Mouse (Mus musculus) erythroid progenitor cell, adult 5-6 weeks (primary cell): Measurements from ENCODE around the gene Ccdc155. TPM values are rescaled to one million over a fixed set of nuclear protein-coding genes. Genes with fewer than 3 reads are reported as not detected.

Experiments
- ATAC-seq: replicated peaks from 2 replicates; pipeline ENCODE4 v1.8.0; 2016; ENCODE audit warnings: moderate number of reproducible peaks, mild to moderate bottlenecking, moderate TSS enrichment, inconsistent platforms; ENCODE audit not compliant: poor library complexity, low FRiP score, severe bottlenecking
- total RNA-seq, 2 experiments: library from RNA; stranded (forward) in 1 of 2; stranded (reverse) in 1 of 2; fragments of 150-400 nt in 1 of 2; fragments of 186-747, 209-891 nt in 1 of 2; gene quantifications; 2 replicates each; pipeline versions ENCODE4 v1.2.3 to v1.2.4; 2015 to 2017; ENCODE audit warnings: low replicate concordance in 2 of 2

Gene Ccdc155
- total RNA-seq (2015; ENCODE audit: low replicate concordance) = not detected in 2 replicates
- total RNA-seq (2017; ENCODE audit: low replicate concordance) = not detected in 2 replicates

GRCm38 (mm10) chr7:45204380-45205143, at the start of gene Ccdc155:
Gene Ccdc155 (minus strand): TSS chr7:45204892.
- peak; percentile 88 for ATAC-seq

- no peak for ATAC-seq
Observed at GRCm38 (mm10) chr7:45253806-45254205, 49.1 kb upstream of the Ccdc155 start.

DNA sequence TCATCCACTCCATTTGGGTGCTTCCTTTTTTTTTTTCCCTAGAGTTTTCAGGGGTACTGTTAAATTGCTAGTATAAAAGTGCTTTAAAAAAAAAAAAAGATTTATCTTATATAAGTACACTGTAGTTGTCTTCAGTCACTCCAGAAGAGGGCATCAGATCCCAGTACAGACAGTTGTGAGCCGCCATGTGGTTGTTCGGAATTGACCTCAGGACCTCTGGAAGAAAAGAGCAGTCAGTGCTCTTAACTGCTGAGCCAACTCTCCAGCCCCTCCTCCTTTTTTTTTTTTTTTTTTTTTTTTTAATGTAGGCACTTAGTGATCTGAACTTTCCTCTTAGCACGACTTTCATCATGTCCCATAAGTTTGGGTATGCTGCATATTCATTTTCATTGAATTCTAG, 43.0 kb upstream of the Ccdc155 start:
- no peak for ATAC-seq

GRCm38 (mm10) chr7:45241389-45241749, 36.7 kb upstream of the Ccdc155 start:
- ATAC-seq = no peak

DNA sequence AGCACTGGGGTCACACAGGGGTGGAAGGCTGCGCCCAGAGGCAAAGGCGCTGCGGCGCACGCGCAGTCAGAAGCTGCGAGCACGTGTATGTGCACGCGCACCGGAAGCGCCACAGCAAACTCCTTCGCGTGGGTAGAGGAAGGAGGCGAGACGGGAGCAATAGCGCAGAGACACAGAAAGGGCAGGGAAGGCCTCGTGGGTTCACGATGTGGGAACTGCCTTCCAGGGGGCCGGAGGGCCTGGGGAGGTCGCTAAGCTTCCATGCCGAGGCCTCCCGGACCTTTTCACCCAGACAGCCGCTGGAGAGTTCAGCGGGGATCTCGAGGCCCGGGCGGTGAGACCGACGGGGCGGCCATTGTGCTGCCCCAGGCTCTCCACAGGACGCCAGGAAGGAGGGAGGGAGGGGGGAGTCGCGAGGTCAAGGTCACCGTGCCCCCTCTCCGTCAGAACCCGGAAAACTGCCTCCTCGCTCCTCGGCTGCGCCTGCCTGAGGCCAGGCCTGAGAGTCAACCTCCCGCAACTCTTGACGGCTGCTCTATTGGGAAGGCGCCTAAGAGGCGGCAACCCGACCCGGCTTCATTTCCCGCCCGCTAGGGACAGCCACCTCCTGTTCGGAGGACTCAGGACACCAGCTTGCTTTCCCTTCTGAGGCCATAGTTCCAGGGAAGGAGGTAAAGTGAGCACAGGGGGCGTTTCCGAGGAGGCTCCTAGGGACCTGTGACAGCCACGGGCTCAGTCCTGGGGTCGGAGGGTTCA, 36.1 kb upstream of the Ccdc155 start, which contains the start of gene Slc6a16:
Gene Slc6a16, plus strand, starts transcription at position 453 of the 756 bp plus-strand sequence.
- no peak for ATAC-seq

GRCm38 (mm10) chr7:45240109-45240508, 35.4 kb upstream of the Ccdc155 start:
- ATAC-seq = no peak

DNA sequence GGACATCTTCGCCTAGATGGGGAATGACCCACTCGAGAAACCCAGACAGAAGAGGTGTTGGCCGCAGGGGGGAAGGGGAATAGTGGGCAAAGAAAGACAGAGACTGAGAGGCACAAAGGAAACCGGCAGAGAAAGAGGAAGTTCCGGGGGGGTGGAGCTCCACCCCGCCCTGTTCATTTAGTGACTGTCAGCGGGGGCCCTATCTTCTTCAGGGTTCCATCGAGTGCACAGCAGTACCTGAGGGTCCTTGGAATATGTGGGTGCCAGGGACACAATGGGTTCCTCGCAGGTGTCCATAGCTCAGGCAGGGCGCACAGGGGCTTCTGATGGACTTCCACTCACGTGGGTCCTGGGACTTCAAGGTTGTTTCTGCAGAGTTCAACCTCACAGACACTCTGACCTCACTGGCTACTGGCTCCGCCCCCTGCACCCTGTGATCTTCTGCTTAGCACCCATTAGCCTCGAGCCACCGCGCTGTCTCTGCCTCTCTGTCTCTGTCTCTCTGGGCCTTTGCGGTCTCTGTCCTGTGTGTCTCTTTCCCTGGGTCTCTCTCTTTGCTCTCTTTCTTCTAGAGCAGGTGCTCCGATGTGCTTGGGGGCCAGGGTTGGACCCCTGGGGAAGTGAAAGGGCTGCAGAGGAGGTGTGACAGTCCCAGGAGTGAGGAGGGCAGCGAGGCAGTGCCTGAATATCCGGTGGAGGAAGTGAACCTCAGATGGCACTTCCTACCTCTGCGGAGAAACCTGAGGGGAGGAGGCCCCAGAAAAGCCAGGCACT, 34.2 kb upstream of the Ccdc155 start, which contains the start of gene Cd37:
Gene Cd37, minus strand, starts transcription at position 393 of the 774 bp plus-strand sequence.
- peak; percentile 83 for ATAC-seq

- ATAC-seq = peak; percentile 15; the same call in 1 of the 2 replicates
Observed at GRCm38 (mm10) chr7:45237747-45238699, 33.3 kb upstream of the Ccdc155 start.

DNA sequence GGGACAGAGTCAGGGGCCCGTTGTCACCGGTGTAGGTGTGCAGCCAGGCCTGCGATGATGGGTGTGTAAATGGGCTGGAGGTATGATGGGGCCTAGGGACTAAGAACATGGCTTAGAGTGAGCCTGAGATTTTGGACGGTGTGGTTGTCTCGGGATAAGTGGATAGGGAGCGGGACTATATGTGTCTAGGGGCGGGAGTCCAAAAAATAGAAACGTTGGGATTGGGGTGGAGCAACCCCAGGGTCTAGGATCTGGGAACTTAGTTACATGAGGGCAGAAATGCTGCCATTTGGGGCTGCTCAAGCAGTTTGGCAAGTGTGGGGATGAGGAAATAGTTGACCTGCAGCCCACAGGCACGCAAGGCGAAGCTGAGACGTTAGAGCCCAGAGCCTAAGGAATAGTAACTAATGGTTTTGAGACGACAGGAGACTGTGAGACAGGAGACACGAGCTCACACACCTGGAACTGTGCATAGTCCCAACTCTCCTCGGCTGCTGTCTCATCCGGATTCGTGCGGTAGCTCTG, 31.0 kb upstream of the Ccdc155 start:
- no peak for ATAC-seq

- no peak for ATAC-seq
Observed at GRCm38 (mm10) chr7:45234922-45235571, 30.4 kb upstream of the Ccdc155 start.

- no peak for ATAC-seq
Observed at GRCm38 (mm10) chr7:45234333-45234841, 29.7 kb upstream of the Ccdc155 start.

- no peak for ATAC-seq
Observed at GRCm38 (mm10) chr7:45233580-45234332, 29.1 kb upstream of the Ccdc155 start.

- ATAC-seq = no peak
Observed at GRCm38 (mm10) chr7:45232716-45233465, 28.2 kb upstream of the Ccdc155 start.

DNA sequence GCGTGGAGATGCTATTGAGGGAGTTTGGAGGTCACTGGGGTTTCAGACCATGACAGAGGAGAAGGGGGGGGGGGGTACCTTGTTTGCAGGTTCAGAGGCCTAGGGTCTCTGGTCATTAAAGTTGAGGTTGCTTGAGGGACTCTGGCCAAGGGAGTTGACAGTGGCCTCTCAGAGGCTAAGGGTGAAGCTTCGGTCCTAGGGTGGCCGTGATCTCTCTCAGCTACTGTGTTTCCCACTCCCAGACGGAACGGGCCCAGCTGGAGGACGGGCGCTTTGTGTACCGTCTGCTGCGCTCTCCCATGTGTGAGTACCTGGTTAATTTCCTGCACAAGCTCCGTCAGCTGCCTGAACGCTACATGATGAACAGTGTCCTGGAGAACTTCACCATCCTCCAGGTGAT, 27.2 kb upstream of the Ccdc155 start:
- ATAC-seq = no peak

- ATAC-seq = no peak
Observed at GRCm38 (mm10) chr7:45231192-45231591, 26.5 kb upstream of the Ccdc155 start.

DNA sequence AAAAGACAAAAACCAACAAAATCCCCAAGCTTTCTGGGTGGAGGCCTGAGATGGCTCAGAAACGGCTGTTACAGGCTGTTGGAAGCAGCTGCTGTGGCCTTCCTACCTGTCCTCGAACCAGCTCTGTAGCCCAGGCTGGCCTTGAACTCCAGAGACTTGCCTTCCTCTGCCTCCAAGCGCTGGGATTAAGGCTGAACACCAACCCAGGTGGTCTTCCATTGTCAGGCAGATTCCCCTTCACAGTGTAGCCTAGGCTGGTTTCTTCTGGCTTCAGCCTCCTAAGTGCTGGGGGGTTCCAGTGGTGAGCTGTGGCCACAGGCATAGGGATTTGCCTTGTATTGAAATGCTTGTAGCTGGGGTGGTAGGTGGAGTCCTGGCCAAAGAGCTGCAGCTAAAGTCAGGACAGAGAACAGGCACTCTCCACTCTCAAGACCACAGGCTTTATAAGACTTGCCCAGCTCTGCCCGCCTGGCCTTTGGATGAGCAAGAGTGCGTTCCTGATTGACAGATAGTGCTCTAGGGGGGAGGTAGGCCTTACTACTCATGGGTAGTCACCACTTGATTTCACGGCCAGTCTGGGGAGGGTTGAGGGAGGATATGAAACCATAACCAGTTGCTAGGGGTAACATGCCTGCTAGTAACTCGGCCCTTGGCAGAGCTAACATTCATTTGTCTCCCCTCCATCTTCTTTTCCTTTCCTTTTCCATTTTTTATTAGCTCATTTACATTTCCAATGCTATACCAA, 24.9 kb upstream of the Ccdc155 start:
- ATAC-seq = no peak
